Mouse (Mus musculus) mesoderm, embryonic 11.5 days (tissue): Measurements from ENCODE around the gene Map1s.

Source experiments
- DNase-seq: peaks from one replicate; pipeline ENCODE4 v3.0.0-alpha.2; 2012; ENCODE audit warnings: low read depth, low spot score

Gene Map1s

GRCm38 (mm10) chr8:70941478-70941877, 35.7 kb downstream of the Map1s start:
- DNase-seq = no peak

- DNase-seq = no peak
Measured at GRCm38 (mm10) chr8:70943187-70943586, 37.5 kb downstream of the Map1s start.

- no peak for DNase-seq
Measured at GRCm38 (mm10) chr8:70949847-70950246, 44.1 kb downstream of the Map1s start.

GRCm38 (mm10) chr8:70960703-70961472, 55.2 kb downstream of the Map1s start:
- no peak for DNase-seq

GRCm38 (mm10) chr8:70964159-70964558, 58.4 kb downstream of the Map1s start:
- peak; percentile 36 for DNase-seq

GRCm38 (mm10) chr8:70964861-70965260, 59.1 kb downstream of the Map1s start:
- no peak for DNase-seq
